In the genomic region with DNA sequence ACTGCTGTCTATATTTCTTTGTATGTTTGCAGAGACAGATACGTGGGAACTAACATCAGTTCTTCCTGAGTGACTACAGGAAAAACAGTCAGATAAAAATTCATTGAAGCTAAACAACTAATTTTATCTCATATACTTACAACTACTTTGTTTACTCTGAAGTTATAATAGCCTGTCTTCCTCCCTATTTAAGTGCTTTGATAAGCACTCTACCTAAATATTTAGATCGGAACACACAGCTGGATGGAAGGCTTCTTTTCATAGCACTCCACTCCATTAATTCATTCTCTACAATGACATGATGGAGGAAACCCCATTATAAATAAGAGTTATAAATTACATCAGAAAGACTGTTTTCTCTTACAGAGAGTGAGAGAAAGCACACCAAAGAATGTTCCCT, we compare ENCODE assay signal across 21 mouse cellular contexts.
DNase-seq lines count a peak whose midpoint lies in the region; ATAC-seq and TF ChIP-seq lines count a peak whose summit lies in the region.
"Had no signal": no experiment of that assay in that cellular context is flagged by ENCODE, and none has a peak within 500 bp of the region (broad histone marks: within the 10 kb centered on the region; RNA-seq: fewer than 3 reads in every experiment).

No protein-coding gene starts in this region.

- no peaks in the 10 kb centered on the region for H3K4me1 ChIP-seq in lung, embryonic 14.5 days (ENCODE audit: insufficient read depth)
- no peaks in the 10 kb centered on the region for H3K4me1 ChIP-seq in lung, embryonic 16.5 days (replicated peaks; ENCODE audit: control insufficient read depth, insufficient read depth, low read length)
- H3K4me1 ChIP-seq in lung, postnatal 0 days (ENCODE audit: insufficient read depth, low read depth, low read length), result no peaks in the 10 kb centered on the region

- no peaks in the 10 kb centered on the region for H3K36me3 ChIP-seq in lung, embryonic 14.5 days (ENCODE audit: insufficient read depth)
- H3K36me3 ChIP-seq in lung, embryonic 16.5 days (ENCODE audit: control insufficient read depth, insufficient read depth, low read length), result no peaks in the 10 kb centered on the region
- H3K36me3 ChIP-seq in lung, postnatal 0 days (ENCODE audit: insufficient read depth, low read length), result no peaks in the 10 kb centered on the region
- H3K36me3 ChIP-seq: G1E had no signal

- no peak overlapping the region for H3K4me2 ChIP-seq in lung, embryonic 14.5 days
- H3K4me2 ChIP-seq in lung, embryonic 16.5 days (ENCODE audit: low read depth, low read length), result no peak overlapping the region
- H3K4me2 ChIP-seq in lung, postnatal 0 days (replicated peaks; ENCODE audit: low read depth, low read length), result no peak overlapping the region

- no peak overlapping the region for H3K4me3 ChIP-seq in lung, embryonic 14.5 days (ENCODE audit: low read depth, low read length)
- H3K4me3 ChIP-seq in lung, embryonic 16.5 days (ENCODE audit: low read length), result no peak overlapping the region
- H3K4me3 ChIP-seq in lung, postnatal 0 days (ENCODE audit: low read depth, low read length), result no peak overlapping the region

- no peak for TF ChIP-seq CTCF in lung, embryonic 14.5 days (IDR thresholded peaks at IDR 0.05; ENCODE audit: low read depth)
- TF ChIP-seq CTCF in lung, postnatal 0 days (IDR thresholded peaks at IDR 0.05), result no peak

- no peak overlapping the region for H3K9ac ChIP-seq in lung, embryonic 14.5 days
- H3K9ac ChIP-seq in lung, embryonic 16.5 days (ENCODE audit: low read length), result no peak overlapping the region
- H3K9ac ChIP-seq in lung, postnatal 0 days (replicated peaks; ENCODE audit: low read depth), result no peak overlapping the region

- TF ChIP-seq EP300 in lung, postnatal 0 days (IDR thresholded peaks at IDR 0.05), result peak; percentile 75

- ATAC-seq in lung, embryonic 14.5 days (ENCODE audit: insufficient read depth), result peak; percentile 41; the same call in 1 of the 2 replicates
- peak; percentile 49 for ATAC-seq in lung, embryonic 16.5 days (ENCODE audit: low read depth)
- ATAC-seq in lung, postnatal 0 days, result no peak; the same call in 1 of the 2 replicates
- ATAC-seq: activated CD4-positive, CD25-positive, alpha-beta regulatory T cell, adult 4 months; CD4-positive, CD25-positive, alpha-beta regulatory T cell, adult 4 months; Patski had no signal

- peak overlapping the region; percentile 3; the same call in 1 of the 2 replicates for H3K27ac ChIP-seq in lung, embryonic 14.5 days (ENCODE audit: low read depth)
- H3K27ac ChIP-seq in lung, embryonic 16.5 days (ENCODE audit: low read length), result no peak overlapping the region
- H3K27ac ChIP-seq in lung, postnatal 0 days (ENCODE audit: low read length), result no peak overlapping the region

- peak; percentile 50 for DNase-seq in lung, embryonic 14.5 days
- DNase-seq in lung, postnatal 4 days, result no peak
- no peak for DNase-seq in lung, postnatal 14 days
- DNase-seq in lung, postnatal 0 days (ENCODE audit: low spot score), result peak; percentile 9
- DNase-seq in lung, postnatal 25 days (ENCODE audit: low spot score), result no peak
- DNase-seq: adrenal gland, adult 2 months; adrenal gland, adult 8-10 months; adrenal gland, postnatal 10 days; adrenal gland, postnatal 14 days; adrenal gland, postnatal 25 days; adrenal gland, postnatal 36 days; B cell, adult 2 months; cerebellum, adult 11 months; cerebellum, adult 11-12 months; cerebellum, adult 18-20 months had no signal

- no peaks in the 10 kb centered on the region for H3K9me3 ChIP-seq in lung, embryonic 14.5 days (ENCODE audit: low read depth, low read length)
- H3K9me3 ChIP-seq in lung, embryonic 16.5 days (ENCODE audit: control insufficient read depth, low read length), result no peaks in the 10 kb centered on the region
- no peaks in the 10 kb centered on the region for H3K9me3 ChIP-seq in lung, postnatal 0 days (ENCODE audit: low read length)
- H3K9me3 ChIP-seq: G1E had no signal

- H3K27me3 ChIP-seq in lung, embryonic 14.5 days (ENCODE audit: insufficient read depth, low read length), result no peaks in the 10 kb centered on the region
- no peaks in the 10 kb centered on the region for H3K27me3 ChIP-seq in lung, embryonic 16.5 days (ENCODE audit: control insufficient read depth, insufficient read depth, low read depth, low read length)
- H3K27me3 ChIP-seq in lung, postnatal 0 days (replicated peaks; ENCODE audit: insufficient read depth, low read length), result no peaks in the 10 kb centered on the region
- H3K27me3 ChIP-seq: CH12.LX, Patski had no signal

- WGBS in lung, embryonic 14.5 days, result 25% methylated on average over 2 of the region's 2 CpGs
- 34% methylated on average over 2 of the region's 2 CpGs for WGBS in lung, embryonic 16.5 days
- 39% methylated on average over 2 of the region's 2 CpGs for WGBS in lung, postnatal 0 days

Comparison
In these comparisons a context has a peak if more than half of its experiments do, and no peak if none do; other contexts are left out.
1. DNase-seq: peak in lung, embryonic 14.5 days (single experiment) and lung, postnatal 0 days (single experiment); none in lung, postnatal 4 days (0 of 2), lung, postnatal 14 days (single experiment) and lung, postnatal 25 days (single experiment).